ENCODE assay signal across 7 mouse cellular contexts in genomic region chr7:19343210-19343808, GRCm38 (mm10). TPM values are rescaled to one million over a fixed set of nuclear protein-coding genes. Genes with fewer than 3 reads are reported as not detected.
A peak's percentile ranks its signal among the peaks of the same experiment; 100 is the strongest.
DNase-seq lines count a peak whose midpoint lies in the region; ATAC-seq and TF ChIP-seq lines count a peak whose summit lies in the region.

No protein-coding gene starts in this region.

- H3K9me3 ChIP-seq in MEL (replicated peaks; ENCODE audit: insufficient read depth, low read length): no peaks in the 10 kb centered on the region
- no peaks in the 10 kb centered on the region for H3K9me3 ChIP-seq in forebrain, embryonic 11.5 days (ENCODE audit: control insufficient read depth, low read length)
- H3K9me3 ChIP-seq in hindbrain, embryonic 10.5 days: no peaks in the 10 kb centered on the region

- H3K9ac ChIP-seq in MEL (ENCODE audit: control insufficient read depth, low read depth, low read length, poor library complexity, severe bottlenecking): peak overlapping the region; percentile 47
- no peak overlapping the region for H3K9ac ChIP-seq in forebrain, embryonic 11.5 days (ENCODE audit: low read length)

- H3K79me2 ChIP-seq in MEL (ENCODE audit: control insufficient read depth, insufficient read depth, low read length, poor library complexity): no peaks in the 10 kb centered on the region

- TF ChIP-seq EP300 in MEL (IDR thresholded peaks at IDR 0.05; ENCODE audit: low read depth in 1 of 2, low read length in 2 of 2): no peak

- H3K27ac ChIP-seq in MEL (ENCODE audit: control insufficient read depth, low read depth, low read length): no peak overlapping the region
- H3K27ac ChIP-seq in forebrain, embryonic 11.5 days (ENCODE audit: low read depth, low read length): no peak overlapping the region
- H3K27ac ChIP-seq in hindbrain, embryonic 10.5 days: no peak overlapping the region

- no peak overlapping the region for H3K4me2 ChIP-seq in forebrain, embryonic 11.5 days (ENCODE audit: low read depth, low read length, severe bottlenecking)

- TF ChIP-seq RAD21 in MEL (IDR thresholded peaks at IDR 0.05; ENCODE audit: low read depth, low read length): peak; percentile 93

- ATAC-seq in forebrain, embryonic 11.5 days (replicated peaks; ENCODE audit: low FRiP score): no peak

- H3K27me3 ChIP-seq in MEL (ENCODE audit: control insufficient read depth in 1 of 2, insufficient read depth in 2 of 2, low read length in 2 of 2): peaks cover 0 to 6% of the 10 kb centered on the region in 2 experiments; a peak in 2 of 4 replicates
- H3K27me3 ChIP-seq in forebrain, embryonic 11.5 days (ENCODE audit: control insufficient read depth, insufficient read depth, low read length): peaks cover 8% of the 10 kb centered on the region; the same call in 1 of the 2 replicates
- H3K27me3 ChIP-seq in hindbrain, embryonic 10.5 days (ENCODE audit: insufficient read depth, poor library complexity, severe bottlenecking): peaks cover 20% of the 10 kb centered on the region

- peak; percentile 92 for DNase-seq in MEL (ENCODE audit: low read depth, low spot score)
- DNase-seq in brain, embryonic 14.5 days (ENCODE audit: low read depth): peak; percentile 84
- peak; percentile 91 for DNase-seq in forebrain, embryonic 11.5 days (ENCODE audit: low spot score)
- DNase-seq in hindbrain, embryonic 10.5 days (ENCODE audit: low spot score): peak; percentile 78
- peak; percentile 77 to 78 for DNase-seq in layer of hippocampus, postnatal 10 days (ENCODE audit: low spot score in 2 of 2)
- peak; percentile 85 for DNase-seq in lung, postnatal 36 days
- peak; percentile 73 for DNase-seq in right cerebral cortex, postnatal 25 days

- H3K4me3 ChIP-seq in MEL (ENCODE audit: control insufficient read depth in 1 of 2, insufficient read depth in 1 of 2, low read depth in 2 of 2, low read length in 2 of 2): peak overlapping the region; percentile 1 to 30; a peak in 2 of 4 replicates
- peak overlapping the region; percentile 3; the same call in 1 of the 2 replicates for H3K4me3 ChIP-seq in forebrain, embryonic 11.5 days (ENCODE audit: low read depth, low read length)
- no peak overlapping the region for H3K4me3 ChIP-seq in hindbrain, embryonic 10.5 days

- 3% methylated on average over 11 of the region's 11 CpGs for WGBS in forebrain, embryonic 11.5 days
- 3% methylated on average over 11 of the region's 11 CpGs for WGBS in hindbrain, embryonic 10.5 days

- H3K4me1 ChIP-seq in MEL (ENCODE audit: control insufficient read depth in 1 of 2, insufficient read depth in 2 of 2, low read length in 2 of 2): peaks cover 2 to 18% of the 10 kb centered on the region in 2 experiments; a peak in 3 of 4 replicates
- H3K4me1 ChIP-seq in forebrain, embryonic 11.5 days (replicated peaks; ENCODE audit: control insufficient read depth, insufficient read depth, low read length): peaks cover 9% of the 10 kb centered on the region
- peaks cover 43% of the 10 kb centered on the region for H3K4me1 ChIP-seq in hindbrain, embryonic 10.5 days (replicated peaks)

- peaks cover 0 to 5% of the 10 kb centered on the region in 2 experiments; a peak in 2 of 4 replicates for H3K36me3 ChIP-seq in MEL (ENCODE audit: control insufficient read depth in 1 of 2, insufficient read depth in 2 of 2, low read length in 2 of 2)
- no peaks in the 10 kb centered on the region; the same call in 1 of the 2 replicates for H3K36me3 ChIP-seq in forebrain, embryonic 11.5 days (ENCODE audit: control insufficient read depth, insufficient read depth, low read length)
- H3K36me3 ChIP-seq in hindbrain, embryonic 10.5 days: peaks cover 9% of the 10 kb centered on the region

- TF ChIP-seq CTCF in MEL (IDR thresholded peaks at IDR 0.05 in 2 of 3, conservative IDR thresholded peaks at IDR 0.05 in 1 of 3; ENCODE audit: control insufficient read depth in 1 of 3, insufficient read depth in 1 of 3, low read depth in 2 of 3, low read length in 3 of 3, poor library complexity in 1 of 3, severe bottlenecking in 1 of 3): peak; percentile 90 to 98 (median 97)
- peak; percentile 95 for TF ChIP-seq CTCF in brain, embryonic 14.5 days (IDR thresholded peaks at IDR 0.05; ENCODE audit: borderline replicate concordance, extremely low read depth, insufficient read depth, insufficient read length)

- no peak for TF ChIP-seq POLR2A in MEL (IDR thresholded peaks at IDR 0.05; ENCODE audit: control insufficient read depth in 1 of 2, insufficient read depth in 1 of 2, low read depth in 1 of 2, low read length in 2 of 2, poor library complexity in 1 of 2)
- TF ChIP-seq POLR2A in brain, embryonic 14.5 days (IDR thresholded peaks at IDR 0.05; ENCODE audit: borderline replicate concordance, extremely low read depth, insufficient read depth, insufficient read length, poor library complexity, severe bottlenecking): no peak

TF ChIP-seq in MEL, 35 proteins besides CTCF, POLR2A, EP300 and RAD21 (continues in another document):
- TF ChIP-seq MAFK (IDR thresholded peaks at IDR 0.05; ENCODE audit: borderline replicate concordance, low read depth, low read length): no peak
- no peak for TF ChIP-seq TAL1 (IDR thresholded peaks at IDR 0.05; ENCODE audit: low read length)
- TF ChIP-seq MAX (IDR thresholded peaks at IDR 0.05; ENCODE audit: low read length): peak; percentile 7; the same call in 1 of the 2 replicates
- TF ChIP-seq SIN3A (IDR thresholded peaks at IDR 0.05; ENCODE audit: low read length): peak; percentile 73; the same call in 1 of the 2 replicates
- TF ChIP-seq MEF2A (IDR thresholded peaks at IDR 0.05; ENCODE audit: extremely low read depth, insufficient replicate concordance, low read depth, low read length, poor library complexity, severe bottlenecking): no peak
- no peak for TF ChIP-seq TBP (IDR thresholded peaks at IDR 0.05; ENCODE audit: low read depth, low read length)
- TF ChIP-seq E2F4 (IDR thresholded peaks at IDR 0.05; ENCODE audit: borderline replicate concordance, low read depth, low read length): no peak
- TF ChIP-seq JUND (IDR thresholded peaks at IDR 0.05; ENCODE audit: low read depth, low read length): no peak
- no peak for TF ChIP-seq MAZ (IDR thresholded peaks at IDR 0.05; ENCODE audit: low read depth, low read length)
- TF ChIP-seq ZNF384 (IDR thresholded peaks at IDR 0.05; ENCODE audit: low read depth, low read length): no peak
- TF ChIP-seq KAT2A (conservative IDR thresholded peaks at IDR 0.05; ENCODE audit: low read depth, low read length): no peak
- no peak for TF ChIP-seq MYC (IDR thresholded peaks at IDR 0.05; ENCODE audit: low read depth, low read length)
- TF ChIP-seq BHLHE40 (IDR thresholded peaks at IDR 0.05; ENCODE audit: borderline replicate concordance, low read depth, low read length): no peak
- no peak for TF ChIP-seq MYB (IDR thresholded peaks at IDR 0.05; ENCODE audit: low read depth, low read length)
- TF ChIP-seq USF2 (IDR thresholded peaks at IDR 0.05; ENCODE audit: borderline replicate concordance in 1 of 2, insufficient read depth in 1 of 2, low read depth in 1 of 2, low read length in 2 of 2): no peak
- TF ChIP-seq TCF12 (IDR thresholded peaks at IDR 0.05; ENCODE audit: low read depth, low read length): no peak

RNA-seq across cellular contexts. Expression of gene Ercc1, which starts 1.3 kb away (rescaled TPM):
- total RNA-seq in MEL (2012; rRNA removed): 22.2 and 25.9 TPM in 2 replicates
- 10 to 100 TPM in 1 of 2 experiments, not detected in 1; 37.5 TPM for polyA plus RNA-seq in MEL (2012; ENCODE audit: insufficient read depth in 1 of 2, insufficient read length in 2 of 2, low read depth in 1 of 2, low replicate concordance in 2 of 2, missing spikeins in 1 of 2)
- polyA plus RNA-seq in brain, embryonic 14.5 days (2012; rRNA removed): 65.1 and 81.9 TPM in 2 replicates
- 94.4 and 100 TPM in 2 replicates for polyA plus RNA-seq in forebrain, embryonic 11.5 days (2014; fragmentation: Nextera tagmentation; extraction: Ambion mirVana)
- polyA plus RNA-seq in hindbrain, embryonic 10.5 days (2016; fragmentation: Nextera tagmentation; extraction: Ambion mirVana): 106 and 128 TPM in 2 replicates
- total RNA-seq in layer of hippocampus, postnatal 10 days (2021): 10 to 100 TPM; 43.1 to 43.9 TPM

RNA-seq across cellular contexts. Expression of gene Cd3eap, which starts 16.0 kb away (rescaled TPM):
- total RNA-seq in MEL (2012; rRNA removed): 26.2 and 43.9 TPM in 2 replicates
- polyA plus RNA-seq in MEL (2012; ENCODE audit: insufficient read depth in 1 of 2, insufficient read length in 2 of 2, low read depth in 1 of 2, low replicate concordance in 2 of 2, missing spikeins in 1 of 2): 10 to 100 TPM in 1 of 2 experiments, not detected in 1; 49.8 TPM
- 11.9 and 12.7 TPM in 2 replicates for polyA plus RNA-seq in brain, embryonic 14.5 days (2012; rRNA removed)
- 23.2 and 24.0 TPM in 2 replicates for polyA plus RNA-seq in forebrain, embryonic 11.5 days (2014; fragmentation: Nextera tagmentation; extraction: Ambion mirVana)
- polyA plus RNA-seq in hindbrain, embryonic 10.5 days (2016; fragmentation: Nextera tagmentation; extraction: Ambion mirVana): 18.7 and 24.4 TPM in 2 replicates
- total RNA-seq in layer of hippocampus, postnatal 10 days (2021): 10 to 100 TPM; 17.6 to 18.1 TPM

RNA-seq across cellular contexts. Expression of gene Ppp1r13l, which starts 16.2 kb away (rescaled TPM):
- 1.0 and 1.5 TPM in 2 replicates for total RNA-seq in MEL (2012; rRNA removed)
- polyA plus RNA-seq in MEL (2012; ENCODE audit: insufficient read depth in 1 of 2, insufficient read length in 2 of 2, low read depth in 1 of 2, low replicate concordance in 2 of 2, missing spikeins in 1 of 2): 10 to 100 TPM in 1 of 2 experiments, not detected in 1; 15.9 TPM
- polyA plus RNA-seq in brain, embryonic 14.5 days (2012; rRNA removed): 8.2 and 8.9 TPM in 2 replicates
- polyA plus RNA-seq in forebrain, embryonic 11.5 days (2014; fragmentation: Nextera tagmentation; extraction: Ambion mirVana): 5.8 and 6.4 TPM in 2 replicates
- polyA plus RNA-seq in hindbrain, embryonic 10.5 days (2016; fragmentation: Nextera tagmentation; extraction: Ambion mirVana): 4.7 and 5.6 TPM in 2 replicates
- total RNA-seq in layer of hippocampus, postnatal 10 days (2021): 1 to 10 TPM; 3.4 to 4.5 TPM

RNA-seq across cellular contexts. Expression of gene Fosb, which starts 33.5 kb away (rescaled TPM):
- 0.04 and 0.10 TPM in 2 replicates for total RNA-seq in MEL (2012; rRNA removed)
- under 1 TPM in 1 of 2 experiments, not detected in 1; 0.49 TPM for polyA plus RNA-seq in MEL (2012; ENCODE audit: insufficient read depth in 1 of 2, insufficient read length in 2 of 2, low read depth in 1 of 2, low replicate concordance in 2 of 2, missing spikeins in 1 of 2)
- polyA plus RNA-seq in brain, embryonic 14.5 days (2012; rRNA removed): 0.19 and 0.23 TPM in 2 replicates
- polyA plus RNA-seq in forebrain, embryonic 11.5 days (2014; fragmentation: Nextera tagmentation; extraction: Ambion mirVana): not detected in 2 replicates
- polyA plus RNA-seq in hindbrain, embryonic 10.5 days (2016; fragmentation: Nextera tagmentation; extraction: Ambion mirVana): not detected in 2 replicates
- total RNA-seq in layer of hippocampus, postnatal 10 days (2021): 1 to 10 TPM; 1.4 to 2.0 TPM

RNA-seq across cellular contexts. Expression of gene Ercc2, which starts 38.5 kb away (rescaled TPM):
- 29.4 and 34.4 TPM in 2 replicates for total RNA-seq in MEL (2012; rRNA removed)
- polyA plus RNA-seq in MEL (2012; ENCODE audit: insufficient read depth in 1 of 2, insufficient read length in 2 of 2, low read depth in 1 of 2, low replicate concordance in 2 of 2, missing spikeins in 1 of 2): 10 to 100 TPM in 1 of 2 experiments, not detected in 1; 44.5 TPM
- 81.7 and 106 TPM in 2 replicates for polyA plus RNA-seq in brain, embryonic 14.5 days (2012; rRNA removed)
- 18.2 and 25.2 TPM in 2 replicates for polyA plus RNA-seq in forebrain, embryonic 11.5 days (2014; fragmentation: Nextera tagmentation; extraction: Ambion mirVana)
- polyA plus RNA-seq in hindbrain, embryonic 10.5 days (2016; fragmentation: Nextera tagmentation; extraction: Ambion mirVana): 29.0 and 33.9 TPM in 2 replicates
- total RNA-seq in layer of hippocampus, postnatal 10 days (2021): 10 to 100 TPM; 33.8 to 33.9 TPM
